Mouse (Mus musculus) liver, adult 2 months (tissue): Measurements from ENCODE around the gene Hist1h4h. TPM values are rescaled to one million over a fixed set of nuclear protein-coding genes. Genes with fewer than 3 reads are reported as not detected.
A peak's percentile ranks its signal among the peaks of the same experiment; 100 is the strongest.

Experiments
- DNase-seq: peaks from one replicate; pipeline ENCODE4 v3.0.0-alpha.2; 2011; ENCODE audit warnings: low read depth, low spot score; ENCODE audit errors: extremely low read depth
- H3K27ac ChIP-seq: fragments of 200-500 bp; replicated peaks from 2 replicates; pipeline ENCODE4 v1.5.1; 2012; ENCODE audit warnings: low read depth, mild to moderate bottlenecking, control low read depth, inconsistent platforms, low read length; ENCODE audit not compliant: insufficient read depth
- H3K27me3 ChIP-seq: fragments of 200-500 bp; 2 replicates; pipeline ENCODE4 v1.6.1; 2012; ENCODE audit warnings: mild to moderate bottlenecking, moderate library complexity, low read length, inconsistent platforms; ENCODE audit not compliant: control insufficient read depth, insufficient read depth
- H3K36me3 ChIP-seq: fragments of 200-500 bp; 2 replicates; pipeline ENCODE4 v1.6.1; 2012; ENCODE audit warnings: low read length, inconsistent platforms; ENCODE audit not compliant: control insufficient read depth, insufficient read depth
- H3K4me1 ChIP-seq: fragments of 200-500 bp; 2 replicates; pipeline ENCODE4 v1.6.1; 2011; ENCODE audit warnings: low read length; ENCODE audit not compliant: control insufficient read depth, insufficient read depth
- H3K4me3 ChIP-seq: fragments of 200-500 bp; 2 replicates; pipeline ENCODE4 v1.5.1; 2011; ENCODE audit warnings: low read depth, mild to moderate bottlenecking, control low read depth, low read length, moderate library complexity; ENCODE audit not compliant: insufficient read depth
- H3K79me2 ChIP-seq: fragments of 200-500 bp; 2 replicates; pipeline ENCODE4 v1.6.1; 2012; ENCODE audit warnings: inconsistent platforms, mild to moderate bottlenecking, low read length, moderate library complexity; ENCODE audit not compliant: control insufficient read depth, insufficient read depth
- H3K9ac ChIP-seq: fragments of 200-500 bp; 2 replicates; pipeline ENCODE4 v1.6.1; 2012; ENCODE audit warnings: low read depth, mild to moderate bottlenecking, control low read depth, inconsistent platforms, low read length
- CTCF ChIP-seq: fragments of 200-500 bp; IDR thresholded peaks from 2 replicates; pipeline ENCODE4 v1.5.1; 2011; ENCODE audit warnings: low read depth, low read length, control low read depth
- POLR2A ChIP-seq: fragments of 200-500 bp; IDR thresholded peaks from 2 replicates; pipeline ENCODE4 v1.6.1; 2011; ENCODE audit warnings: low read length, control low read depth; ENCODE audit not compliant: insufficient read depth; ENCODE audit errors: extremely low read depth
- WGBS: fragments of 180-500 bp; shearing (Covaris S2); methylation state at CpG from one replicate; pipeline ENCODE4 v1.1.7; 2018; 5-methylcytosine and 5-hydroxymethylcytosine counted together
- polyA plus RNA-seq: library from polyadenylated mRNA; depleted of rRNA; stranded (reverse); fragments of >200 nt; gene quantifications from 2 replicates; pipeline ENCODE4 v1.2.3, GENCODE M21; 2012
- total RNA-seq: library from RNA; depleted of rRNA; stranded (reverse); fragments of >200 nt; gene quantifications from 2 replicates; pipeline ENCODE4 v1.2.3, GENCODE M21; 2014

Gene Hist1h4h
- total and polyA plus RNA-seq, 2 experiments, result 8.5 to 706 TPM

DNA sequence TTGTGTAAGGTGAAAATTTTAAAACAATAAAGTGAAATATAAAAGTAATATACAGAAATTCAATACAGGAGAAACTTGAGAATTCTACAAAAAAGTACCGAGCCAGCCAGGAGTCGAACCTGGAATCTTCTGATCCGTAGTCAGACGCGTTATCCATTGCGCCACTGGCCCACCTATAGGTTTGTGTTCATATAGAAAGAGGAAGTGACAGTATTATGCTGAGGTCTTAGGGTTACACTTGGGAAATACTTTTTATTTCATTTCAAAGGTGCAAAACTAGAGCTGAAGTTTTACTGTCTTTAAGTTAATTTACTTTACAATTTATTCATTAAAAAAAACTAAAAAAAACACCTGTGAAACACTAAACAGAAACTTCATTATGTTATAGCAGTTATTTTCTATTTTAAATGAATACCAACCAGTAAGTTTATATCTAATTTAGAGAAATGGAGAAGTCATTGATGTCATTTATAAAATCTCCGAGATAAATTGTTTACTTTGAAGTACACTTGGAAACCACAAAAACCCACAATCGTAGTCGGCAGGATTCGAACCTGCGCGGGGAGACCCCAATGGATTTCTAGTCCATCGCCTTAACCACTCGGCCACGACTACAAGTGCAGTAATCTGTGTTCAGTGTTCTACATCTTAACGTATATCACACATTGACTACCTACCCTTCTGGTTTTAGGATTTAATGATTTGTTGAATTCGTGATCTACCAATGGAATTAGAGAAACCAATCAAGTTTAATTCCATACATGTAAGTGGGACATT is 30.2 kb upstream of the Hist1h4h start:
- TF ChIP-seq CTCF, result no peak
- no peak for TF ChIP-seq POLR2A
- no peaks in the 10 kb centered on the region for H3K79me2 ChIP-seq
- 12% methylated on average over 17 of the region's 17 CpGs for WGBS
- no peak overlapping the region for H3K4me3 ChIP-seq
- H3K36me3 ChIP-seq, result no peaks in the 10 kb centered on the region
- H3K27ac ChIP-seq, result no peak overlapping the region
- H3K4me1 ChIP-seq, result no peaks in the 10 kb centered on the region; the same call in 1 of the 2 replicates
- H3K27me3 ChIP-seq, result no peaks in the 10 kb centered on the region
- peak; percentile 42 for DNase-seq
- H3K9ac ChIP-seq, result no peak overlapping the region

GRCm38 (mm10) chr13:23501511-23501910 is 29.3 kb upstream of the Hist1h4h start:
- Histone ChIP-seq H3K27me3 (no peaks in the 10 kb centered on the region), H3K27ac (no peak overlapping the region), H3K4me3 (no peak overlapping the region), H3K79me2 (no peaks in the 10 kb centered on the region), H3K36me3 (no peaks in the 10 kb centered on the region), H3K9ac (no peak overlapping the region), H3K4me1 (no peaks in the 10 kb centered on the region; the same call in 1 of the 2 replicates)
- no peak for TF ChIP-seq POLR2A
- no peak for TF ChIP-seq CTCF
- no peak for DNase-seq
- 45% methylated on average over 5 of the region's 5 CpGs for WGBS

DNA sequence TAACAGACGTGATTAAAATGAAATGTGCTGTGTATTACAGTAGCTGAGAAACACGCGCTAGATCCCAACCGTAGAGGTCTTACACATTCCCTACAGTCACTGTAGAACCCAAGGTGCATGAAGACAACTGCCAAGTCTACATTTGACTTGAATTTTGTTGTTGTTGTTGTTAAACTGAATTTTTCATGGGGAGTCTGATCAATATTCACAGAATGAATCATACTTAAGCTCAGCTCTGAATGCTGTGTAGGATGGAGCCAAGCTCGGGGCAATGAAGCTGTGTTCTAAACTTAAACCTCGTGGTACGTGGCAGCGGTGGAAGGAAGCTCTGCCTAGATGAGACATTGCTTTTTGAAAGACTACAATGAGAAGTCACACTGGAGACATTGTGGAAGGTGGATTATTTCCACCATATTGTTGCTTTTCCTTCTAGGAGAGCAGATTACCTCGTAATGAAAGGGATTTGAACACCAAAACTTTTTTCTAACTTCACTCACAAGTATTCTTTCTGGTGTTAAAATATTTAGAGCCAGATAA is 28.8 kb upstream of the Hist1h4h start:
- WGBS, result 71% methylated on average over 9 of the region's 9 CpGs
- H3K9ac ChIP-seq, result no peak overlapping the region
- no peaks in the 10 kb centered on the region for H3K36me3 ChIP-seq
- no peak for DNase-seq
- TF ChIP-seq CTCF (no peak), POLR2A (no peak)
- no peaks in the 10 kb centered on the region for H3K79me2 ChIP-seq
- H3K4me3 ChIP-seq, result no peak overlapping the region
- H3K27me3 ChIP-seq, result no peaks in the 10 kb centered on the region
- no peaks in the 10 kb centered on the region; the same call in 1 of the 2 replicates for H3K4me1 ChIP-seq
- H3K27ac ChIP-seq, result no peak overlapping the region

DNA sequence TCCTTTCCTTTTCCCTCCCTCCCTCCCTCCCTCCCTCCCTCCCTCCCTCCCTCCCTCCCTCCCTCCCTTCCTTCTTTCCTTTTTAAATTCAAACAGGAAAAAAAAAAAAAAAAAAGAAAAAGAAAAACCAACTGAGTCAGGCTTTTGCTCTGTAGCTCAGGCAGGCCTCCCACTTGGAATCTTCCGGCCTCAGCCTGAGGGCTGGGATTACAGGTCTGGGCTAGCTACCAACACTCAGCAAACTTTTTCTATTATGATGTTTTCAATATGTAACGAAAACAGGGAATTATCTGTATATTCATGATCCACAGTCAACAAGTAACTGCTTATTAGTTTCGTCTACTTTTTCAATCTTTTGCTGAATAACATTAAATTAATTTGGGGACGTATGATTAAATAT is 27.9 kb upstream of the Hist1h4h start:
- Histone ChIP-seq H3K27me3 (no peaks in the 10 kb centered on the region), H3K4me1 (no peaks in the 10 kb centered on the region; the same call in 1 of the 2 replicates), H3K4me3 (no peak overlapping the region), H3K36me3 (no peaks in the 10 kb centered on the region), H3K9ac (no peak overlapping the region), H3K79me2 (no peaks in the 10 kb centered on the region), H3K27ac (no peak overlapping the region)
- TF ChIP-seq CTCF (no peak), POLR2A (no peak)
- WGBS, result 91% methylated on average over 4 of the region's 4 CpGs
- DNase-seq, result no peak

GRCm38 (mm10) chr13:23503797-23504196 is 27.1 kb upstream of the Hist1h4h start:
- Histone ChIP-seq H3K4me3 (no peak overlapping the region), H3K79me2 (no peaks in the 10 kb centered on the region), H3K27me3 (no peaks in the 10 kb centered on the region), H3K9ac (no peak overlapping the region), H3K36me3 (no peaks in the 10 kb centered on the region), H3K27ac (no peak overlapping the region), H3K4me1 (no peaks in the 10 kb centered on the region; the same call in 1 of the 2 replicates)
- 7% methylated on average over 9 of the region's 9 CpGs for WGBS
- TF ChIP-seq CTCF, result no peak
- no peak for TF ChIP-seq POLR2A
- DNase-seq, result peak; percentile 58
